In the genomic region with DNA sequence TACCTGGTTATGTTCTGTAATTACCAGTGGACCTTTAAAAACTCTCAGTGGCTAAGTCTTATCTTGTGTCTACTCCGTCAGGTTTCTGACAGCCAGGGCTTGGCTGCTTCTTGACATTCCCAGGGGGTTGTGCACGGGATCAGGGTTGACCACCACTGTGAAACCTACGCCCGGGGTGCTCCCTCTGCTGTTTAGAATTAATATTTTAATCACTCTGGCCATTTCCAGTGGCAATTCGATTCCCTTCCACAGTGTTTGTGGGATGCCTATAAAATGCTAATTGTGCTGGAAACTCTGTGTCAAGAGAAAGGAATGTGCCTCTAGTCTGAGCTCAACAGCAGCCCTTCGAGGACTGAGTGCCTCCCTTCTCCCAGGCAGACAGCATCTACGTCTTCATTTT, we compare ENCODE assay signal across 11 mouse cellular contexts.
DNase-seq lines count a peak whose midpoint lies in the region; ATAC-seq and TF ChIP-seq lines count a peak whose summit lies in the region.
"Had no signal": no experiment of that assay in that cellular context is flagged by ENCODE, and none has a peak within 500 bp of the region (broad histone marks: within the 10 kb centered on the region; RNA-seq: fewer than 3 reads in every experiment).

No protein-coding gene starts in this region.

- H3K27ac ChIP-seq in forebrain, postnatal 0 days (ENCODE audit: low read depth, low read length) = no peak overlapping the region
- no peak overlapping the region for H3K27ac ChIP-seq in forebrain, embryonic 10.5 days
- no peak overlapping the region for H3K27ac ChIP-seq in stomach, postnatal 0 days (replicated peaks)
- H3K27ac ChIP-seq: hindbrain, embryonic 12.5 days; liver, embryonic 12.5 days had no signal

- H3K36me3 ChIP-seq in forebrain, postnatal 0 days (ENCODE audit: insufficient read depth) = no peaks in the 10 kb centered on the region
- no peaks in the 10 kb centered on the region for H3K36me3 ChIP-seq in forebrain, embryonic 10.5 days (replicated peaks)
- no peaks in the 10 kb centered on the region for H3K36me3 ChIP-seq in stomach, postnatal 0 days (ENCODE audit: control insufficient read depth, insufficient read depth, low read length)
- H3K36me3 ChIP-seq: hindbrain, embryonic 12.5 days; liver, embryonic 12.5 days had no signal

- no peaks in the 10 kb centered on the region for H3K27me3 ChIP-seq in forebrain, postnatal 0 days (ENCODE audit: insufficient read depth, low read length)
- H3K27me3 ChIP-seq in forebrain, embryonic 10.5 days (ENCODE audit: poor library complexity, severe bottlenecking) = no peaks in the 10 kb centered on the region
- H3K27me3 ChIP-seq in stomach, postnatal 0 days (ENCODE audit: control insufficient read depth, insufficient read depth, low read length) = no peaks in the 10 kb centered on the region
- H3K27me3 ChIP-seq: hindbrain, embryonic 12.5 days; liver, embryonic 12.5 days had no signal

- WGBS in forebrain, postnatal 0 days = 27% methylated on average over 7 of the region's 7 CpGs
- 78% methylated on average over 7 of the region's 7 CpGs for WGBS in forebrain, embryonic 10.5 days
- WGBS in stomach, postnatal 0 days = 24% methylated on average over 7 of the region's 7 CpGs

- no peak overlapping the region for H3K4me2 ChIP-seq in forebrain, postnatal 0 days (ENCODE audit: low read depth)
- H3K4me2 ChIP-seq in stomach, postnatal 0 days (replicated peaks; ENCODE audit: low read depth) = no peak overlapping the region
- H3K4me2 ChIP-seq: hindbrain, embryonic 12.5 days; liver, embryonic 12.5 days had no signal

- TF ChIP-seq EP300 in stomach, postnatal 0 days (optimal IDR thresholded peaks at IDR 0.05) = no peak

- no peak overlapping the region for H3K4me3 ChIP-seq in forebrain, postnatal 0 days (ENCODE audit: low read depth, low read length)
- H3K4me3 ChIP-seq in forebrain, embryonic 10.5 days = no peak overlapping the region
- no peak overlapping the region for H3K4me3 ChIP-seq in stomach, postnatal 0 days (ENCODE audit: low read depth, low read length)
- H3K4me3 ChIP-seq: hindbrain, embryonic 12.5 days; liver, embryonic 12.5 days had no signal

- peak; percentile 25; the same call in 1 of the 2 replicates for TF ChIP-seq CTCF in forebrain, postnatal 0 days (IDR thresholded peaks at IDR 0.05; ENCODE audit: low read depth)
- peak; percentile 50 for TF ChIP-seq CTCF in stomach, postnatal 0 days (IDR thresholded peaks at IDR 0.05; ENCODE audit: low read depth)

- no peaks in the 10 kb centered on the region for H3K9me3 ChIP-seq in forebrain, postnatal 0 days (ENCODE audit: low read length)
- no peaks in the 10 kb centered on the region for H3K9me3 ChIP-seq in forebrain, embryonic 10.5 days
- H3K9me3 ChIP-seq in stomach, postnatal 0 days (ENCODE audit: control insufficient read depth, low read length) = no peaks in the 10 kb centered on the region
- H3K9me3 ChIP-seq: hindbrain, embryonic 12.5 days; liver, embryonic 12.5 days had no signal

- no peak for DNase-seq in forebrain, postnatal 0 days
- no peak for DNase-seq in forebrain, embryonic 10.5 days (ENCODE audit: extremely low spot score, low spot score)
- peak; percentile 24 for DNase-seq in urinary bladder, postnatal 14 days (ENCODE audit: low spot score)
- no peak for DNase-seq in urinary bladder, adult 18-20 months (ENCODE audit: low spot score in 2 of 2)
- DNase-seq in kidney, postnatal 10 days = peak; percentile 46
- no peak for DNase-seq in stomach, postnatal 0 days (ENCODE audit: low spot score)
- no peak for DNase-seq in thymus, postnatal 25 days
- DNase-seq in right cerebral cortex, postnatal 4 days = no peak
- DNase-seq: adrenal gland, postnatal 36 days had no signal

- H3K4me1 ChIP-seq in forebrain, postnatal 0 days (ENCODE audit: insufficient read depth) = no peaks in the 10 kb centered on the region
- H3K4me1 ChIP-seq in forebrain, embryonic 10.5 days = no peaks in the 10 kb centered on the region
- H3K4me1 ChIP-seq in stomach, postnatal 0 days (replicated peaks; ENCODE audit: control insufficient read depth, insufficient read depth) = no peaks in the 10 kb centered on the region
- H3K4me1 ChIP-seq: hindbrain, embryonic 12.5 days; liver, embryonic 12.5 days had no signal

- H3K9ac ChIP-seq in forebrain, postnatal 0 days = no peak overlapping the region
- no peak overlapping the region for H3K9ac ChIP-seq in stomach, postnatal 0 days (ENCODE audit: low read length)
- H3K9ac ChIP-seq: hindbrain, embryonic 12.5 days; liver, embryonic 12.5 days had no signal

- ATAC-seq in forebrain, postnatal 0 days = peak; percentile 25; the same call in 1 of the 2 replicates
- peak; percentile 54 for ATAC-seq in stomach, postnatal 0 days (ENCODE audit: low FRiP score, low TSS enrichment)
- ATAC-seq: liver, embryonic 12.5 days had no signal

Comparison
In these comparisons a context has a peak if more than half of its experiments do, and no peak if none do; other contexts are left out.
1. DNase-seq: peak in urinary bladder, postnatal 14 days (single experiment) and kidney, postnatal 10 days (single experiment); none in forebrain, postnatal 0 days (single experiment), forebrain, embryonic 10.5 days (single experiment), urinary bladder, adult 18-20 months (0 of 2), stomach, postnatal 0 days (single experiment), thymus, postnatal 25 days (single experiment) and right cerebral cortex, postnatal 4 days (single experiment).